Mouse (Mus musculus): ENCODE data around the gene Pcgf2. TPM values are rescaled to one million over a fixed set of nuclear protein-coding genes. Genes with fewer than 3 reads are reported as not detected.
"Not testable (repeated sequence)": the region's sequence is repeated elsewhere in the genome, so short reads cannot be mapped to it uniquely, and the experiment has no call there.

Gene Pcgf2
- polyA plus RNA-seq, 1 experiment from 2014 or later, result 10.5 TPM

- peaks cover 22% of the 10 kb centered on the region for H3K4me1 ChIP-seq (ENCODE audit: insufficient read depth, low read depth, low read length)
- H3K9ac ChIP-seq (replicated peaks; ENCODE audit: low read depth), result peak overlapping the region; percentile 78
Observed at GRCm38 (mm10) chr11:97659990-97660714, 40.1 kb downstream of the Pcgf2 start.

DNA sequence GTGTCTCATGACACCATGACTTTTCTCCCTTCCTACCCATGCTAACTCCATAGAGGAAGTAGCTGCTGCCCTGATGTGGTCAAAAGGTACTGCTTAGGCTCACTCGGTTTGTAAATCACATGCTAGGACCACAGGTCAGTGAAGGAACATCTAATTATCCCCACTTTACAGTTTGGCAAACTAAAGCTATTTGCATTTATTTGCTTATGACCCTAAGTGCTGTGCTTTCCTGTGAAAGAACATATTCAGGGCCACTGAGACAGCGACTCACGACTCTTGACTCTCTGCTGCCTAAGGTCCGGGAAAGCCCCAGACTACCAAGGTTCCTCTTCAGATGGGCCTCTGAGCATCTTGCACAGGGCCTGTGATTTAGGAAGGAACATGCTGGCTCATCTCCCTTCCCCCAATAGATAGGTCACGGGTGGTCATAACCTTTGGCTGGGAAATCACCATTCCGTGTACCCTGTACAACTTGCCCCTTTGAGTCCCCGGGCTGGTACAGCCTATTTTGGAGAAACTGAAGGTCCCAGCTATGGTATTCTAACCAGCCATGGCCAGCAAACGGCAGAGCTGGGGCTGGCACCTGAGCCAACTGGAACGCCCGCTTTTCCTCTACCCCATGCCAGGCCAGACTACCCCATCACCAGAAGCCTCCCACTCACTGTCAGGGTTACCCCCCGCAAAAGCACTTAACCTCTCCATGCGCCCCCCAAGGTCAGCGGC lies 40.9 kb downstream of the Pcgf2 start:
- no peaks in the 10 kb centered on the region for H3K36me3 ChIP-seq (ENCODE audit: insufficient read depth, low read length)
- peak; percentile 46 for DNase-seq (ENCODE audit: low spot score)
- WGBS, result 6% methylated on average over 13 of the region's 13 CpGs

More at GRCm38 (mm10) chr11:97659990-97660714, 40.1 kb downstream of the Pcgf2 start:
- Histone ChIP-seq H3K9me3 (ENCODE audit: low read length) (no peaks in the 10 kb centered on the region), H3K36me3 (ENCODE audit: insufficient read depth, low read length) (no peaks in the 10 kb centered on the region), H3K4me3 (ENCODE audit: low read depth, low read length) (peak overlapping the region; percentile 86), H3K4me2 (replicated peaks; ENCODE audit: low read depth, low read length) (peak overlapping the region; percentile 81), H3K27me3 (replicated peaks; ENCODE audit: insufficient read depth, low read length) (0 out of 2 replicates have a peak, but pooled peaks cover 5% of the 10 kb centered on the region), H3K27ac (ENCODE audit: low read length) (peak overlapping the region; percentile 94)
- peak; percentile 79 for ATAC-seq
- TF ChIP-seq CTCF (IDR thresholded peaks at IDR 0.05), result no peak
- no peak for TF ChIP-seq EP300 (IDR thresholded peaks at IDR 0.05)
- under 1% methylated on average over 54 of the region's 78 CpGs for WGBS
- peak; percentile 91 for DNase-seq (ENCODE audit: low spot score)

DNA sequence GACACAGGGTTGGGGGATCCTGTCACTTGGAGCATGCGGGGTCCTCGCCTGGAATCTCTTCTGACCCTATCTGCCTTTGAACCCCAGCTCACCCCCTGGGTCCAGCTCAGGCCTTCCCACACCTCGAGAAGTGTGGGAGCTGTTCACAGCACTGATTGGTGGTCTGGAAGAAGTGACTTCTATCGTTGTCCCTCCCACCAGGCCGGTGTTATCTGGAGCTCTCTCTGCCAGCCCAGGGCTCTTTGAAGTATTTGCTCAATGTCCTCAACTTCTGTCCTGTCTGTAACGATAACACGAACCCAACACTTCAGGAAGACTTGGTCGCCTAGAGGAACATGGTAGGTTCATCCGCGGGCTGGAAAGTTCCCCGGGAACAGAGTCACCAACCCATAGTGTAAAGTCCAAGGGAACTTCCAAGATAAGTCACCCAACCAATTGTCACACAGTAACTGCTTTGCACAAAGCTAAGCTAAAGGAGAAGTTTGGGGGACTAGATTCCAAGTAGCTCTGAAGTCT lies 41.5 kb downstream of the Pcgf2 start:
- H3K36me3 ChIP-seq (ENCODE audit: insufficient read depth, low read length), result no peaks in the 10 kb centered on the region
- DNase-seq (ENCODE audit: low spot score) (peak; percentile 8), ATAC-seq (no peak)
- H3K4me1 ChIP-seq (ENCODE audit: insufficient read depth, low read depth, low read length), result peaks cover 22% of the 10 kb centered on the region
- H3K4me3 ChIP-seq (ENCODE audit: low read depth, low read length), result no peak overlapping the region
- H3K9me3 ChIP-seq (ENCODE audit: low read length), result no peaks in the 10 kb centered on the region
- WGBS, result 42% methylated on average over 11 of the region's 11 CpGs
- 0 out of 2 replicates have a peak, but pooled peaks cover 5% of the 10 kb centered on the region for H3K27me3 ChIP-seq (replicated peaks; ENCODE audit: insufficient read depth, low read length)
- TF ChIP-seq CTCF (IDR thresholded peaks at IDR 0.05) (no peak), EP300 (IDR thresholded peaks at IDR 0.05) (no peak)
- 0 out of 2 replicates have a peak overlapping the region, but pooled peaks have one; percentile 78 for H3K9ac ChIP-seq (replicated peaks; ENCODE audit: low read depth)
- H3K4me2 ChIP-seq (replicated peaks; ENCODE audit: low read depth, low read length), result peak overlapping the region; percentile 81
- H3K27ac ChIP-seq (ENCODE audit: low read length), result no peak overlapping the region; the same call in 1 of the 2 replicates

More for the DNA sequence above, 40.9 kb downstream of the Pcgf2 start:
- peaks cover 22% of the 10 kb centered on the region for H3K4me1 ChIP-seq (ENCODE audit: insufficient read depth, low read depth, low read length)
- peak overlapping the region; percentile 94 for H3K27ac ChIP-seq (ENCODE audit: low read length)
- no peak for ATAC-seq
- H3K4me3 ChIP-seq (ENCODE audit: low read depth, low read length), result peak overlapping the region; percentile 86
- no peaks in the 10 kb centered on the region for H3K9me3 ChIP-seq (ENCODE audit: low read length)
- TF ChIP-seq EP300 (IDR thresholded peaks at IDR 0.05) (no peak), CTCF (IDR thresholded peaks at IDR 0.05) (no peak)
- 0 out of 2 replicates have a peak, but pooled peaks cover 5% of the 10 kb centered on the region for H3K27me3 ChIP-seq (replicated peaks; ENCODE audit: insufficient read depth, low read length)
- H3K9ac ChIP-seq (replicated peaks; ENCODE audit: low read depth), result peak overlapping the region; percentile 78
- peak overlapping the region; percentile 81 for H3K4me2 ChIP-seq (replicated peaks; ENCODE audit: low read depth, low read length)

DNA sequence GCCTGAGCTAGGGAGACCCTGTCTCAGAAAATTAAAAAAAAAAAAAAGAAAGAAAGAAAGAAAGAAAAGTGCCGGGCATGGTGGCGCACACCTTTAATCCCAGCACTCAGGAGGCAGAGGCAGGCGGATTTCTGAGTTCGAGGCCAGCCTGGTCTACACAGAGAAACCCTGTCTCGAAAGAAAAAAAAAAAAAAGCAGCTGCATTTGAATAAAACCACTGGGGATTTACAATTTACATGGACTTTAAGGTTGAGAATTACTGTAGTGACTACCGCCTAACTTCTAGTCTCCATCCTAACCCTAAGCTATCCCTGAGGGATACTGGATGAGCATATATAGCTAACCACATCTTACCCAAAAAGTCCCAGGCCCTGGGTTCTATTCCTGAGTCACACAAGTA lies 42.3 kb downstream of the Pcgf2 start:
- not testable (repeated sequence) for ATAC-seq; H3K27me3 ChIP-seq (replicated peaks; ENCODE audit: insufficient read depth, low read length); H3K4me3 ChIP-seq (ENCODE audit: low read depth, low read length); H3K27ac ChIP-seq (ENCODE audit: low read length); H3K4me2 ChIP-seq (replicated peaks; ENCODE audit: low read depth, low read length); H3K9ac ChIP-seq (replicated peaks; ENCODE audit: low read depth); H3K9me3 ChIP-seq (ENCODE audit: low read length); DNase-seq (ENCODE audit: low spot score); H3K36me3 ChIP-seq (ENCODE audit: insufficient read depth, low read length)
- peaks cover 22% of the 10 kb centered on the region for H3K4me1 ChIP-seq (ENCODE audit: insufficient read depth, low read depth, low read length)
- WGBS, result 82% methylated on average over 6 of the region's 6 CpGs

DNA sequence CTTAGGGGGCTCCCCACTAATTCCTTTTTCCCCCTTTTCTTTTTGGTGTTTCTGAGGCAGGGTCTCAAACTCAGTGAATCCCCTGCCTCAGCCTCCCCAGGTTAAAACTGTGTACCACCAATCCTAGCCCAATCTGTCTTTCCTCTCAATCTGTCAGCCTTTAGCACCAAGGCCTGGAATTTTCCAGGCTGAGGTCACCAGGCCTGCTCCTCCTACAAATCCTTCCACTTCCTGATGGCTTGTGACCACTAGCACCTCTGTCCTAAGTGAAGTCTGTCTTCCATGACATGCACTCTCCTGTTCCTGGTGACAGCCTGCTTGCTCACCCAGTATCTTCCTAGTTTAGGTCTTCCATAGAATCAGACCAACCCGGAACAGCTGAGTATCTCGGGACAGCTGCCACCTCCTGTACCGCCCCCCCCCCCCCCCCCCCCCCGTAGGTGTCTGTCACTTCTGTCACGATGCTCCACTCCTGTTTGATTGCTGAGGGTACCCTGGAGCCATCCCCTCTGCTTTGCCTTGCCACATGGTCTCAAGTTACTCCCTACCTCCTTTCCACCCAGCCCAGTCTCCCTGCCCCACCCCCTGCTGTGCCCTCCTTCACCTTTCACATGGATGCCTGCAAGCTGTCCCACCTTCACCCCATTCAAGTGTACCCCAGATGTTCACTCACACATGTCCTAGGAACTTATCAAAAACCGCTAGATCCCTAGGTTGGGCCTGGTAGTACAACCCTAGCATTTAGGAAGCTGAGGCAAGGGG lies 42.9 kb downstream of the Pcgf2 start:
- Histone ChIP-seq H3K4me2 (replicated peaks; ENCODE audit: low read depth, low read length) (no peak overlapping the region), H3K4me1 (ENCODE audit: insufficient read depth, low read depth, low read length) (peaks cover 18% of the 10 kb centered on the region), H3K36me3 (ENCODE audit: insufficient read depth, low read length) (no peaks in the 10 kb centered on the region), H3K9ac (replicated peaks; ENCODE audit: low read depth) (no peak overlapping the region), H3K9me3 (ENCODE audit: low read length) (no peaks in the 10 kb centered on the region), H3K4me3 (ENCODE audit: low read depth, low read length) (no peak overlapping the region), H3K27ac (ENCODE audit: low read length) (no peak overlapping the region), H3K27me3 (replicated peaks; ENCODE audit: insufficient read depth, low read length) (0 out of 2 replicates have a peak, but pooled peaks cover 5% of the 10 kb centered on the region)
- no peak for ATAC-seq
- DNase-seq (ENCODE audit: low spot score), result no peak
- WGBS, result 52% methylated on average over 4 of the region's 6 CpGs
- no peak for TF ChIP-seq CTCF (IDR thresholded peaks at IDR 0.05)
- no peak for TF ChIP-seq EP300 (IDR thresholded peaks at IDR 0.05)
